Mouse (Mus musculus) testis, adult 2 months (tissue): ENCODE results near the gene Rnf151. TPM values are rescaled to one million over a fixed set of nuclear protein-coding genes. Genes with fewer than 3 reads are reported as not detected.
"Not testable (repeated sequence)": the region's sequence is repeated elsewhere in the genome, so short reads cannot be mapped to it uniquely, and the experiment has no call there.

Experiments used
- H3K27ac ChIP-seq: fragments of 200-500 bp; 2 replicates; pipeline ENCODE4 v1.5.1; 2012; ENCODE audit warnings: low read depth, low read length; ENCODE audit not compliant: control insufficient read depth, insufficient read depth
- H3K27me3 ChIP-seq: fragments of 200-500 bp; 2 replicates; pipeline ENCODE4 v1.6.1; 2012; ENCODE audit warnings: mild to moderate bottlenecking, low read length, moderate library complexity; ENCODE audit not compliant: control insufficient read depth, insufficient read depth
- H3K36me3 ChIP-seq: fragments of 200-500 bp; 2 replicates; pipeline ENCODE4 v1.6.1; 2012; ENCODE audit warnings: mild to moderate bottlenecking, low read length; ENCODE audit not compliant: control insufficient read depth, insufficient read depth
- H3K4me1 ChIP-seq: fragments of 200-500 bp; 2 replicates; pipeline ENCODE4 v1.6.1; 2012; ENCODE audit warnings: low read length; ENCODE audit not compliant: control insufficient read depth, insufficient read depth
- H3K4me3 ChIP-seq: fragments of 200-500 bp; 2 replicates; pipeline ENCODE4 v1.5.1; 2012; ENCODE audit warnings: low read depth, mild to moderate bottlenecking, low read length, moderate library complexity, mixed read lengths; ENCODE audit not compliant: control insufficient read depth
- CTCF ChIP-seq: fragments of 200-500 bp; IDR thresholded peaks from 2 replicates; pipeline ENCODE4 v1.5.1; 2012; ENCODE audit warnings: low read depth, mild to moderate bottlenecking, inconsistent platforms, low read length, moderate library complexity; ENCODE audit not compliant: control insufficient read depth, insufficient read depth, insufficient replicate concordance
- POLR2A ChIP-seq: fragments of 200-500 bp; IDR thresholded peaks from 2 replicates; pipeline ENCODE4 v1.6.1; 2012; ENCODE audit warnings: low read depth, mild to moderate bottlenecking, inconsistent platforms, low read length, moderate library complexity; ENCODE audit not compliant: control insufficient read depth
- polyA plus RNA-seq: library from polyadenylated mRNA; depleted of rRNA; stranded (reverse); fragments of >200 nt; gene quantifications from 2 replicates; pipeline ENCODE4 v1.2.3, GENCODE M21; 2012

Rnf151 gene
- polyA plus RNA-seq, 1 experiment: 1,124 TPM

GRCm38 (mm10) chr17:24723122-24723880 lies 5.4 kb upstream of the Rnf151 start:
- H3K36me3 ChIP-seq: no peaks in the 10 kb centered on the region
- H3K27ac ChIP-seq: no peak overlapping the region; the same call in 1 of the 2 replicates
- H3K4me3 ChIP-seq: peak overlapping the region; percentile 96
- H3K27me3 ChIP-seq: no peaks in the 10 kb centered on the region
- TF ChIP-seq CTCF (no peak), POLR2A (no peak)
- peaks cover 9% of the 10 kb centered on the region for H3K4me1 ChIP-seq

- no peak overlapping the region for H3K27ac ChIP-seq
- H3K4me3 ChIP-seq: no peak overlapping the region
- H3K36me3 ChIP-seq: no peaks in the 10 kb centered on the region
- TF ChIP-seq POLR2A (no peak), CTCF (no peak)
- peaks cover 3% of the 10 kb centered on the region for H3K4me1 ChIP-seq
- no peaks in the 10 kb centered on the region for H3K27me3 ChIP-seq
These were observed 4.5 kb upstream of the Rnf151 start for GRCm38 (mm10) chr17:24722220-24722924.

GRCm38 (mm10) chr17:24721383-24721955 lies 3.6 kb upstream of the Rnf151 start:
- not testable (repeated sequence) for H3K4me1 ChIP-seq, H3K27ac ChIP-seq, H3K36me3 ChIP-seq, H3K27me3 ChIP-seq
- H3K4me3 ChIP-seq: peak overlapping the region; percentile 25

- peak overlapping the region; percentile 96 for H3K4me3 ChIP-seq
- not testable (repeated sequence) for H3K4me1 ChIP-seq, H3K36me3 ChIP-seq, H3K27me3 ChIP-seq
- H3K27ac ChIP-seq: peak overlapping the region; percentile 44
These were observed 2.8 kb upstream of the Rnf151 start for GRCm38 (mm10) chr17:24720616-24721015.

- H3K36me3 ChIP-seq: no peaks in the 10 kb centered on the region; the same call in 1 of the 2 replicates
- H3K27me3 ChIP-seq: no peaks in the 10 kb centered on the region
- peaks cover 2% of the 10 kb centered on the region for H3K4me1 ChIP-seq
- peak overlapping the region; percentile 96 for H3K4me3 ChIP-seq
- peak; percentile 99 for TF ChIP-seq POLR2A
- TF ChIP-seq CTCF: 0 out of 2 replicates have a peak, but pooled peaks have one; percentile 8
- peak overlapping the region; percentile 91 for H3K27ac ChIP-seq
These were observed 1.8 kb upstream of the Rnf151 start for GRCm38 (mm10) chr17:24719494-24720222.

GRCm38 (mm10) chr17:24718938-24719337 lies 1.1 kb upstream of the Rnf151 start:
- H3K4me3 ChIP-seq: peak overlapping the region; percentile 96
- H3K36me3 ChIP-seq, H3K4me1 ChIP-seq, H3K27me3 ChIP-seq: not testable (repeated sequence)
- peak overlapping the region; percentile 79; the same call in 1 of the 2 replicates for H3K27ac ChIP-seq

- Histone ChIP-seq H3K4me1 (no peaks in the 10 kb centered on the region), H3K4me3 (peak overlapping the region; percentile 96), H3K36me3 (no peaks in the 10 kb centered on the region; the same call in 1 of the 2 replicates), H3K27me3 (no peaks in the 10 kb centered on the region), H3K27ac (no peak overlapping the region)
- no peak for TF ChIP-seq POLR2A
- TF ChIP-seq CTCF: no peak
These were observed 1.6 kb downstream of the Rnf151 start for GRCm38 (mm10) chr17:24716166-24716682.
